Mouse (Mus musculus) midbrain, embryonic 13.5 days (tissue): Measurements from ENCODE around the gene Cuedc1. TPM values are rescaled to one million over a fixed set of nuclear protein-coding genes. Genes with fewer than 3 reads are reported as not detected.

Source experiments
- ATAC-seq: fragments of 200-750 bp; cut with Nextera tagmentation; 2 replicates; pipeline ENCODE4 v1.8.0; 2017; ENCODE audit warnings: mild to moderate bottlenecking, moderate TSS enrichment, moderate library complexity
- H3K27ac ChIP-seq: fragments of 300-500 bp; sonication (generic); 2 replicates; pipeline ENCODE4 v1.5.1; 2015; ENCODE audit warnings: inconsistent platforms, mild to moderate bottlenecking, moderate library complexity
- H3K27me3 ChIP-seq: fragments of 300-500 bp; sonication (generic); 2 replicates; pipeline ENCODE4 v1.6.1; 2015; ENCODE audit warnings: mild to moderate bottlenecking, inconsistent platforms
- H3K36me3 ChIP-seq: fragments of 300-500 bp; sonication (generic); 2 replicates; pipeline ENCODE4 v1.6.1; 2015; ENCODE audit warnings: mild to moderate bottlenecking, inconsistent platforms
- H3K4me1 ChIP-seq: fragments of 300-500 bp; sonication (generic); replicated peaks from 2 replicates; pipeline ENCODE4 v1.6.1; 2015; ENCODE audit warnings: inconsistent platforms
- H3K4me2 ChIP-seq: fragments of 300-500 bp; sonication (generic); replicated peaks from 2 replicates; pipeline ENCODE4 v1.6.1; 2015; ENCODE audit warnings: moderate library complexity, mild to moderate bottlenecking, inconsistent platforms
- H3K4me3 ChIP-seq: fragments of 300-500 bp; sonication (generic); replicated peaks from 2 replicates; pipeline ENCODE4 v1.5.1; 2015; ENCODE audit warnings: mild to moderate bottlenecking, inconsistent platforms
- H3K9ac ChIP-seq: fragments of 300-500 bp; sonication (generic); replicated peaks from 2 replicates; pipeline ENCODE4 v1.6.1; 2015; ENCODE audit warnings: mild to moderate bottlenecking, inconsistent platforms
- H3K9me3 ChIP-seq: fragments of 300-500 bp; sonication (generic); 2 replicates; pipeline ENCODE4 v1.6.1; 2016; ENCODE audit warnings: mild to moderate bottlenecking, inconsistent platforms
- WGBS: fragments of 180-500 bp; shearing (Covaris S2); methylation state at CpG from one replicate; pipeline ENCODE4 v1.1.7; 2015; 5-methylcytosine and 5-hydroxymethylcytosine counted together
- polyA plus RNA-seq: library from polyadenylated mRNA; unstranded; fragments of >200 nt; fragmentation: Nextera tagmentation; extraction: Ambion mirVana; gene quantifications from 2 replicates; pipeline ENCODE4 v1.2.1, GENCODE M21; 2015

The Cuedc1 gene
- polyA plus RNA-seq, 1 experiment from 2014 or later, result 46.1 TPM

DNA sequence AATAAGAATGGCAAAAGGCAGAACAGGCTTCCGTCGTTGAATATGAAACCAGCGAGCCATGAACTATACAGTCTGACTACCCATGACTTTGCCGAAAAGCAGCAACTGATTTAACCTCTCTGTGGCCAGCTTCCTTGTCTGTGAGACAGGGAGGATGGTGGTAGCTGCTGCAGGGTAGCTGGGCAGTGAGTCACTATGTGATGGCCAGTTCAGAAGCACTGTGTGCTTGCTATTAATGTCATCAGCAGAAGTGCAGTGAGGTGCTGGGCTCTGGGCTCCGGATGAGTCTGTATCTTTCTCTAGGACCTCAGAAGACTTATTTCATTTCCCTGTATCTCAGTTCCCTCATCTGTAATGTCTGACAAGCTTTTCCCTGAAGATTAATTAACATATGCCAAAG lies 7.6 kb upstream of the Cuedc1 start:
- Histone ChIP-seq H3K4me2 (no peak overlapping the region), H3K4me3 (no peak overlapping the region), H3K9ac (no peak overlapping the region), H3K36me3 (no peaks in the 10 kb centered on the region), H3K27me3 (no peaks in the 10 kb centered on the region), H3K27ac (no peak overlapping the region), H3K4me1 (peaks cover 28% of the 10 kb centered on the region), H3K9me3 (no peaks in the 10 kb centered on the region)
- no peak for ATAC-seq
- 78% methylated on average over 5 of the region's 5 CpGs for WGBS

DNA sequence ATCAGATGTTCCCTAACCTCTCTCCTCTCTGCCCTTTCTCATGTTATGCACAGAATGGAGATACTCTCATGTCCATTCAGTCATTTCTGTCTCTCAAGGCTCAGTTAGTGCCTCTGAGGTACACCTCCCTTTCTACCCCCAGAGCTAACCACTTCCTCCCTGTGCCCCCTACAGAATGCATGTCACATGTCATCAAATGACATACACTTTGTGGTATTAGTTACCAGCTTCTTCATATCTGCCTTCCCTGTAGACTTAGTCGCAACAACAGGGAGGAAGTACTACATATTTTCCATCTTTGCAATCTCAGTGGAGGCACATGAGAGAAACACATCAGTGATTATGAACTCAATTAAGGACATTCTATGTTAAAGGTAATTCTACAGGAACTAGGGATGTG lies 5.9 kb upstream of the Cuedc1 start:
- H3K36me3 ChIP-seq, result no peaks in the 10 kb centered on the region
- no peak overlapping the region for H3K9ac ChIP-seq
- no peak overlapping the region for H3K4me3 ChIP-seq
- no peak overlapping the region for H3K4me2 ChIP-seq
- ATAC-seq, result no peak
- H3K27ac ChIP-seq, result no peak overlapping the region
- H3K4me1 ChIP-seq, result peaks cover 18% of the 10 kb centered on the region
- whole genome bisulfite sequencing, result 91% methylated on average over 1 of the region's 1 CpGs
- no peaks in the 10 kb centered on the region for H3K9me3 ChIP-seq
- no peaks in the 10 kb centered on the region for H3K27me3 ChIP-seq

DNA sequence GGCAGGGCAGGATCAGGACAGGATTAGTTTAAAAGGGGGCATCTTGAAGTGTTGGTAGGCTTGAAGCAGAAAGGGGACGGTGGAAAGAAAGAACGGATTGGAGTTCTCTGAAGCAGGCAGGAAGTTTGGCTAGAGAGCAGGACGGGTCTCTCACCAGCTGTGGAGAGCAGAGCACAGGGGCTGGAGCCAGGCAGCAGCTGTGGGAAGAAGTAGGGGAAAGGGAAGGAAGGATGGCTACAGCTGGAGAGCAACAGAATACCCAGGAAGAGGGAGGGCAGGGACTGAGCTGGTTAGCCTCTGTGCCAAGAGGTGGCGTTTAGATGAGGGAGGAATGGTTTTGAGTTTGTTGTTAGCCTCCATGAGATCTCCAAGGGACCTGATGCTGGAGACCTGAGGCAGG lies 685 bp upstream of the Cuedc1 start:
- Histone ChIP-seq H3K27me3 (peaks cover 13% of the 10 kb centered on the region), H3K4me1 (peaks cover 43% of the 10 kb centered on the region), H3K36me3 (no peaks in the 10 kb centered on the region), H3K4me2 (no peak overlapping the region), H3K9me3 (no peaks in the 10 kb centered on the region), H3K9ac (peak overlapping the region; percentile 25; the same call in 1 of the 2 replicates), H3K4me3 (no peak overlapping the region), H3K27ac (no peak overlapping the region)
- no peak for ATAC-seq
- WGBS, result 20% methylated on average over 4 of the region's 4 CpGs

DNA sequence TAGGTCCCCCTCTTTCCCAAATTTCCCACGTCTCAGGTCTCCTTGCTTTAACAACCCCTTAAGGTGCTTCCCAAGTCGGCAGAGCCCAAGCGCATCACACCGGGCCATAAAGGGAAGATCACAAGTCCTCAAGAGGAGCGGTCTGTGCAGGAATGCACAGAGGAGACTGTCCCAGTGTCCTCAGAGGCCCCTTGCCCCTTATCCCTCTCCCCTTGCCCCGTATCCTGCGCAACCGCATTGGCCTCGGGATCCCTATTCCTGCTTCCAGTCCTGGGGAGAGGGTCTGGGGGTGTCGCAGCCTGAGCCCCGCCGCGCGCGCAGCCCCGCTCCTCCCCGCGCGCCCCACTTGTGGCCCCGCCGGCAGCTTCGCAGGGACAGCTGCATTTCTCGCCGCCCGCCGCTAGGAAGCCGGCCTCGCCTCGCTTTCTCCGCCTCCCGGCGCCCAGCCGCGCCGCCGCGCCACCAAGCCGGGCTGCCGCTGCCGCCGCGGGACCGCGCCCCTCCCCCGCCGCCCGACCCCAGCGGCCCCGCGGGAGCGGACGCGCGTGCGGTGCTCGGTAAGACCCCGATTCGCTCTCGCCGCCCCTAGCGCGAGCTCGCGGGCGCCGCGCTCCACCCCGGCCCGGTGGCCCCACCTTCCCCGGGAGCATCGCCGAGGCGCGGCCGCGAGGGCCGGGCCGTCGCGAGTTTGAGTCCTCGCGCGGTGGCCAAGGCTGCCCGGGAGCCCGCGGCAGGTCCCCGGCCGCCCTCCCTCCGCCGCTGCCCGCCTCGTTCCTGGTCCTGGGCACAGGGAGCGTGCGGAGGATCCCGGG lies 1.1 kb downstream of the Cuedc1 start:
- H3K27me3 ChIP-seq, result peaks cover 13% of the 10 kb centered on the region
- peak overlapping the region; percentile 96 for H3K9ac ChIP-seq
- H3K9me3 ChIP-seq, result no peaks in the 10 kb centered on the region
- H3K4me3 ChIP-seq, result peak overlapping the region; percentile 81
- H3K36me3 ChIP-seq, result no peaks in the 10 kb centered on the region
- H3K27ac ChIP-seq, result peak overlapping the region; percentile 90
- peak; percentile 83 for ATAC-seq
- under 1% methylated on average over 80 of the region's 95 CpGs for WGBS
- H3K4me1 ChIP-seq, result peaks cover 43% of the 10 kb centered on the region
- H3K4me2 ChIP-seq, result peak overlapping the region; percentile 82

DNA sequence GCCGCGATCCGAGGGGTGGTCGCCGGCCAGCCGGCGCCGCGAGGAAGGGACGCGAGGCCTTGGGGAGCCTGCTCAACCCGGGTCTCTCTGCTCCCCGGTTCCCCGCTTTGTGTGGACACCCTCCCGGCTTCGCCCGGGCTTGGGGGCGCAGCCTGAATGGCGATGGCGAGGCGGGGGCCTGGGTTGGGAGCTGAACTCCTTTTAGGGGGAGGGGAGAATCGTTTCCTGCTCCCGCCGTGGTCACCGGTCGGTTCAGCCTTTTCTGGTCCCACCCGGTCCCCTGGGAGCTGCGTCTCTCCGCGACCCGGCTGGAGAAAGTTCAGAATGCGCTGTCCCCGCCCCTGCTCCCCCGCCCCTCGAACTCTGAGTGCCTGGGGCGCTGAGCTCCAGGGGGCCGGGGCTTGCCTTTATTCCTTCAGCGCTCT lies 1.8 kb downstream of the Cuedc1 start:
- peaks cover 13% of the 10 kb centered on the region for H3K27me3 ChIP-seq
- peak; percentile 19; the same call in 1 of the 2 replicates for ATAC-seq
- H3K36me3 ChIP-seq, result no peaks in the 10 kb centered on the region
- H3K4me1 ChIP-seq, result peaks cover 49% of the 10 kb centered on the region
- H3K27ac ChIP-seq, result peak overlapping the region; percentile 90
- peak overlapping the region; percentile 82 for H3K4me2 ChIP-seq
- peak overlapping the region; percentile 81 for H3K4me3 ChIP-seq
- 0% methylated on average over 31 of the region's 38 CpGs for WGBS
- H3K9me3 ChIP-seq, result no peaks in the 10 kb centered on the region
- H3K9ac ChIP-seq, result peak overlapping the region; percentile 96

DNA sequence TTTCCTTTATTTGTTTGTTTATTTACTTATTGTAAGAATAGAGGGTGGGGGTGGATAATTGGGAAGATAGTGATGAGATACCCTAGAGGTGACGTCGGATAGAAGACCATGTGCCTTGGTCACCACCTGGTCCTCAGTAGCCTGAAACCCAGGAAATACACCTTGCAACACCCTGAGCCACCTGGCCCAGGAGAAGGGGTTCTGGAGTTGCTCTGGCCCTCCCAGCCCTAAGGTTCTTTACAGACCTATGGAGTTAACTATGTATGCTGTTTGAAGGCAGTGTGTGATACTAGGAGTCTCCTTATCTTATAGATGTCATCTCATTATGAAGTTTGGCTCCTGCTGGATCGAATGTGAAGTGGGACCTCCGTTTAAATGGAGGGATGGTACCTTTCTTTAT lies 2.3 kb downstream of the Cuedc1 start:
- Histone ChIP-seq H3K4me1 (peaks cover 49% of the 10 kb centered on the region), H3K36me3 (no peaks in the 10 kb centered on the region), H3K4me2 (peak overlapping the region; percentile 82), H3K9ac (peak overlapping the region; percentile 96; the same call in 1 of the 2 replicates), H3K9me3 (no peaks in the 10 kb centered on the region), H3K4me3 (peak overlapping the region; percentile 81), H3K27me3 (peaks cover 13% of the 10 kb centered on the region), H3K27ac (no peak overlapping the region)
- ATAC-seq, result no peak
- WGBS, result 32% methylated on average over 4 of the region's 4 CpGs

DNA sequence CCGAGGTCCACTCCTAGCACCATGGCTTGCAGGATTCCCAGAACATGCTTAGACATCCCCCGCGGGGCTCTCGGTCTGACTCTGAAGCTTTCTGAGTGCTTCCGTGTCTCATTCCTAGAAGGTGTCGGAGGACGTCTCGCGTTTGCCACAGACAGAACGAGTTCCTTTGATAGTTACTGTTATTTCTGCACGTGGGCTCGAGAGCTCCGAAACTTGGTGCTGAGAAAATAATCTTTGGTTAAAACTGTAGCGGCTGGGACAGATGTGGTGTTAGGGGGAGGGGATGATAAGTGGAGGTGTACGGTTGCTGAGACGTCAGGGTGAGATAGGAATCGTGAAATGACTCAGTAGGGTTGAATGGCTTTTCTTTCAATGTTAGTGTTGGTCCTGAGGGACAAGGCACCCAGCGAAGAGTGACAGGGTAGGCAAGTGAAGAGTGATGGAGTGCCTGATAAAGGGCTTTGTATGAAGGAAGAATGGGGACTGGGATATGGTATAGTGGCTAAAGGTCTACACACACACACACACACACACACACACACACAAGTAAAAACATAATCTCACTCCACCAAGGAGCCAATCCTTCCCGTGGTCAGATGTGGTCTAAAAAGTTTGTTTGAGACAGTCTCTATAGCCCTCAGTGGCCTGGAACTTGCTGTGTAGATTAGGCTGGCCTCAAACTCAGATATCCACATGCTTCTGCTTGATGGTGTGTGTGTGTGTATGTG lies 5.5 kb downstream of the Cuedc1 start:
- Histone ChIP-seq H3K4me2 (no peak overlapping the region), H3K27ac (no peak overlapping the region), H3K9me3 (no peaks in the 10 kb centered on the region), H3K27me3 (0 out of 2 replicates have a peak, but pooled peaks cover 3% of the 10 kb centered on the region), H3K36me3 (no peaks in the 10 kb centered on the region), H3K4me3 (no peak overlapping the region), H3K4me1 (peaks cover 50% of the 10 kb centered on the region), H3K9ac (no peak overlapping the region)
- WGBS, result 91% methylated on average over 19 of the region's 19 CpGs
- ATAC-seq, result no peak

DNA sequence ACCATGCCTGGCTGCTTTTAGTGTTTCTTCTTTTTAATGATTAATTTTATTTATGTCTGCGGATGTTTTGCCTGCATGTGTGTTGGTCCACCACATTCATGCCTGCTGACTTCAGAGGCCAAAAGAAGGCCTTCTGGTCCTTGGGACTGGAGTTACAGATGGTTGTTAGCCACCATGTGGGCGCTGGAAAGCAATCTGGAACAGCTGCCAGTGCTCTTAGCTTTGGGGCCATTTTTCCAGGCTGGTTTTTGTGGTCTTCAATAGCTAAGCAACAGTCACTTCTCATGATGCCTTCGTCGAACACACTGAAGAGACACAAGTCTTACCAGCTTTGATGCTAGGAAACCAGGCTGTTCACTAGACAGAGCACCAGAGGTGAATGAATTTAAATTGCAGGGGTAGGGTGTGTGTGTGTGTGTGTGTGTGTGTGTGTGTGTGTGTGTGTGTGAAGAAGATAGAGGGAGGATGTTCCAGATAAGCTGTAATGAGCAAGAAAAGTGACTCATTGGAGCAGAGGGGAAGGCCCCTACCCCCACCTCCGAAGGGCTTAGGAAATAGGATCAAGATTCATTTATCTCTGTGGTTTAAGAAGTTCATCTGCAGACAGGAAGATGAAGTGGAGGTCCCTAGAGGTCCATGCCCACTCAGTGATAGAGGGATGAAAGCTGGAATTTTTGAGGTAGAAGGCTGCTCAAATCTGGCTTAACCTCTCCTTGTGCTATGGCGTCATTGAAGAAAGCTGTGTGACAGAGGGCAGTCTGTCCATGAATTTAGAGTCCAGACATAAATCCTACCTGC lies 7.8 kb downstream of the Cuedc1 start:
- no peak for ATAC-seq
- Histone ChIP-seq H3K4me1 (peaks cover 45% of the 10 kb centered on the region), H3K4me3 (no peak overlapping the region), H3K27ac (no peak overlapping the region), H3K36me3 (no peaks in the 10 kb centered on the region), H3K9me3 (no peaks in the 10 kb centered on the region), H3K4me2 (no peak overlapping the region), H3K9ac (no peak overlapping the region), H3K27me3 (no peaks in the 10 kb centered on the region)
- WGBS, result 77% methylated on average over 6 of the region's 6 CpGs

DNA sequence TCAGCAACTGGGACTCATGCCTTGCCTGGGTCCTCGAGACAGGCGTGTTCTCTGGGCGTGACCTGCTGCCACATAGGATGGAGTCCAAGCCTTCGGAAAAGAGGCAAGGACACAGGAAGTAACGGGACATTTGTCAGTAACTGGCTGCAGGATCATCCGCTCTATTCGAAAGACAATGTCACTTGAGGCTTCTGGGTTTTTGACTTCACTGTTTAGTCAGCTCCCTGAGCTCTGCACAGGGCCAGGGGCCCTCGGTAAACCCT lies 8.4 kb downstream of the Cuedc1 start:
- WGBS, result 76% methylated on average over 8 of the region's 8 CpGs

DNA sequence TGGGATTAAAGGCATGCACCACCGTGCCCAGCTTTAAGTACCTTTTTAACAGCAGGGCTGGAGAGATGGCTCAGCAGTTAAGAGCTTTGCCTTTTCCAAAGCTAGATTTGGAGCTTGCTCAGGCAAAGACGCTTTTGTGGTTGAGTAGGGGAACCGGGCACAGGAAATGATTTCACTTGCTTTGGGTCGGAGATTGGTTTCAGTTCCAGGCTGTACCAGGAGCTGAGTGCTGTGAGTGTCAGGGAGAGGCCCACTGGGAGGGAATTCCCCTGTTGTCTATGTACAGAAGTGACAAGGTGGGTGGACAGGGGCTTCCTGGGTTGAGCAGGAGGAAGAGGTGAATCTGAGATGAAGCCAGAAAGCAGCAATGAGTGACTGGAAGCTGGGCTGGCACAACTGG lies 9.5 kb downstream of the Cuedc1 start:
- Histone ChIP-seq H3K4me2 (no peak overlapping the region), H3K4me1 (peaks cover 41% of the 10 kb centered on the region), H3K9ac (no peak overlapping the region), H3K9me3 (no peaks in the 10 kb centered on the region), H3K27me3 (no peaks in the 10 kb centered on the region), H3K4me3 (no peak overlapping the region), H3K27ac (no peak overlapping the region), H3K36me3 (no peaks in the 10 kb centered on the region)
- WGBS, result 85% methylated on average over 4 of the region's 4 CpGs
- ATAC-seq, result no peak

More for the DNA sequence above, 8.4 kb downstream of the Cuedc1 start:
- Histone ChIP-seq H3K4me3 (no peak overlapping the region), H3K27ac (no peak overlapping the region), H3K27me3 (no peaks in the 10 kb centered on the region), H3K4me1 (peaks cover 40% of the 10 kb centered on the region), H3K9me3 (no peaks in the 10 kb centered on the region), H3K9ac (no peak overlapping the region), H3K36me3 (no peaks in the 10 kb centered on the region), H3K4me2 (no peak overlapping the region)
- no peak for ATAC-seq

DNA sequence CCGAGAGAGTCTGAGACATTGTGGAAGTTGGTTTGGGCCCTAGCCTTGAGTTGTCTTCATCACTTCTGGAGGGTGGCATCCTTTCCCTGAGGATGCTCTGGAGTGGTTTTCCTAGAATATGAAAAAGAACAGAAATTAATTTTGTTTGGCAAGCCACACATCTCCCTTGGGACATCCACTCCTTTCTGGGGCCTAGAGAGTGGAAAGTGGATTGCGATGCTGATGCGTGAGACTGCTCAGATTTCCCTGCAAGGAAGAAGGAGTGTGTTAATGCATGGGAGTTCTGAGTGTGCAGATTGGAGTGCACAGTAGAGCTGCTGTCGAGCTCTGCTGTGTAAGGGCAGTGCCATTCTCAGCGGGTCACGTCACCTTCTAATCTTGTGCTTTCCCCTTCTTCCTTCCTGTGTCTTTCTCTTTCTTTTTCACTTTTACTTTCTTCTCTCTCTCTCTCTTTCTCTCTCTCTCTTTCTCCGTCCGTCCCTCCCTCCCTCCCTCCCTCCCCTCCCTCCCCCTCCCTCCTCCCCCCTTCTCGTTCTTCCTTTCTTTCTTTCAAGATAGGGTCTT lies 12.3 kb downstream of the Cuedc1 start:
- Histone ChIP-seq H3K4me1 (peaks cover 56% of the 10 kb centered on the region), H3K4me3 (no peak overlapping the region), H3K36me3 (no peaks in the 10 kb centered on the region), H3K9ac (no peak overlapping the region), H3K27me3 (no peaks in the 10 kb centered on the region), H3K4me2 (no peak overlapping the region), H3K9me3 (no peaks in the 10 kb centered on the region), H3K27ac (no peak overlapping the region)
- ATAC-seq, result no peak
- WGBS, result 71% methylated on average over 9 of the region's 9 CpGs

DNA sequence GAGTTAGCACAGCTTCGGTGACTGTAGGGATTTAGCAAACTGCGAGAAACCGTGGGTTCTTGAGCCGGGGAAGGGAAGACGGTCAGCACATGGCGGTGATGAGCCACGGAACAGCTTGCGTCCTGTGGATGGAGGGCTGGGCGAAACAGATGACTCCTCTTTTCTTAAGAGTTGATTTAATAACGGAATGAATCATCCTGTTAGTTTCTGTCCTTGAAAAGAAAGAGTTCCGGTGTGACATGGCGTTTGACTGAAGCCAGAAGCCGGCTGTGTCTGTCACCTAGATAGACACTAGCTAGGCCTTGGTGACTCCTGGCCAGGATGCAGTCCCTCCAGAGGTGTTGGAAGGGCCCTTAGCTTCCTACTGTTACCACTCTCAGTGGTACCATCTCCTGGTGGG lies 14.2 kb downstream of the Cuedc1 start:
- H3K4me1 ChIP-seq, result peaks cover 56% of the 10 kb centered on the region
- no peaks in the 10 kb centered on the region for H3K9me3 ChIP-seq
- no peak overlapping the region for H3K27ac ChIP-seq
- no peak for ATAC-seq
- no peaks in the 10 kb centered on the region for H3K36me3 ChIP-seq
- no peak overlapping the region for H3K4me2 ChIP-seq
- WGBS, result 55% methylated on average over 13 of the region's 13 CpGs
- H3K9ac ChIP-seq, result no peak overlapping the region
- no peaks in the 10 kb centered on the region for H3K27me3 ChIP-seq
- no peak overlapping the region for H3K4me3 ChIP-seq
